In the genomic region with DNA sequence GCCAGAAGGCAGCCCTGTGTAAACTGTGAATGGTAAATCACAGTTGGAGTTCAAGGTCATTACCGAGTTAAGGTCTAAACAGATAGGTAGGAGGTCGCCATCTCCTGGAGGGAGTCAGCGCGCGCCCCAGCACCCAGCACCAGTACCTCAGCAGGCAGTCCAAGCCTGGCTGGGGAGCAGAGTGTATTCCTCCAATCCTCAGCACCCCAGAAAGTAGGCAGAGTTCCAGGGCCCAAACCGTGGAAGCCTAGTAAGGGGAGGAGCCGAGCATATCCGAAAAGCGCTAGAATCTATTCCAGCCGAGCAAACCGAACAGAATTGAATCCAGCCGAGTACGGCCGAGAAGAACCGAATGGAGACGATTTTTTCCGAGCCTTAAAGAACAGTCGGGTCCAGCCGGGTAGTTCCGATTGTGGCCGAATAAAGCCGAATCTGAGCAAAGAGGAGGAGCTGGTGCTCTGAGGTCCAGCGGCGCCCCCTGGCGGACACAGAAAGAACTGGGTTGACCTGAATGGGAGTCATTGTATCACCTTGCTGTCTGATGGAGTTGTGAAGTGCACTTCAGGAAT, we compare ENCODE assay signal across 2 mouse cellular contexts.
TF ChIP-seq lines count a peak whose summit lies in the region.

No protein-coding gene starts in this region.

TF ChIP-seq in C2C12, 6 proteins besides CTCF, POLR2A, EP300 and RAD21:
- no peak for TF ChIP-seq MYOG (IDR thresholded peaks at IDR 0.05; ENCODE audit: control insufficient read depth, extremely low read depth, insufficient read length)
- TF ChIP-seq USF1 (IDR thresholded peaks at IDR 0.05; ENCODE audit: low read depth) = no peak
- no peak for TF ChIP-seq CEBPB (IDR thresholded peaks at IDR 0.05; ENCODE audit: low read depth)
- no peak for TF ChIP-seq FOSL1 (IDR thresholded peaks at IDR 0.05; ENCODE audit: insufficient read depth, low read length, poor library complexity, severe bottlenecking)
- no peak for TF ChIP-seq MAX (IDR thresholded peaks at IDR 0.05)
- no peak for TF ChIP-seq MYOD1 (IDR thresholded peaks at IDR 0.05; ENCODE audit: control insufficient read depth, insufficient read length, low read depth)

TF ChIP-seq in myocyte, 11 proteins besides CTCF, POLR2A, EP300 and RAD21:
- no peak for TF ChIP-seq MAX (IDR thresholded peaks at IDR 0.05; ENCODE audit: low read depth)
- TF ChIP-seq CEBPB (IDR thresholded peaks at IDR 0.05; ENCODE audit: insufficient read depth, poor library complexity, severe bottlenecking) = no peak
- TF ChIP-seq E2F4 (IDR thresholded peaks at IDR 0.05; ENCODE audit: insufficient read depth) = no peak
- TF ChIP-seq TCF12 (IDR thresholded peaks at IDR 0.05; ENCODE audit: insufficient read depth, poor library complexity, severe bottlenecking) = no peak
- no peak for TF ChIP-seq TCF3 (IDR thresholded peaks at IDR 0.05; ENCODE audit: insufficient read length, low read depth)
- no peak for TF ChIP-seq MYOD1 (IDR thresholded peaks at IDR 0.05; ENCODE audit: control insufficient read depth in 1 of 3, insufficient read length in 2 of 3, low read depth in 2 of 3)
- TF ChIP-seq MYOG (IDR thresholded peaks at IDR 0.05; ENCODE audit: control insufficient read depth in 1 of 3, insufficient read depth in 1 of 3, insufficient read length in 2 of 3, low read depth in 2 of 3) = no peak
- TF ChIP-seq REST (IDR thresholded peaks at IDR 0.05; ENCODE audit: insufficient read depth, insufficient read length) = no peak
- TF ChIP-seq USF1 (IDR thresholded peaks at IDR 0.05; ENCODE audit: low read depth) = no peak
- TF ChIP-seq SRF (IDR thresholded peaks at IDR 0.05; ENCODE audit: control insufficient read depth, insufficient read length, low read depth) = no peak
- no peak for TF ChIP-seq POLR2AphosphoS2 (IDR thresholded peaks at IDR 0.05; ENCODE audit: insufficient read length, low read depth)
